Mouse (Mus musculus) effector memory CD4-positive, alpha-beta T cell, adult 7 months (primary cell): ENCODE measurements around the gene Pcyt2. TPM values are rescaled to one million over a fixed set of nuclear protein-coding genes. Genes with fewer than 3 reads are reported as not detected.

ENCODE experiments used
- polyA plus RNA-seq: library from polyadenylated mRNA; unstranded; fragments of 100-300 nt; shearing (Covaris generic); gene quantifications from one replicate; pipeline ENCODE4 v1.2.1, GENCODE M21; 2017

Gene Pcyt2
- polyA plus RNA-seq = 135 TPM

GRCm38 (mm10) chr11:120617519-120618112 is at the start of gene Pcyt2:
TSS of gene Pcyt2 (minus strand) at chr11:120617936.

GRCm38 (mm10) chr11:120661076-120661460 is 43.3 kb upstream of the Pcyt2 start, which contains the start of gene Notum:
TSS of gene Notum (minus strand) at chr11:120661175.

GRCm38 (mm10) chr11:120648001-120648476 is 30.3 kb upstream of the Pcyt2 start, which contains the start of gene Myadml2:
TSS of gene Myadml2 (minus strand) at chr11:120648158.

GRCm38 (mm10) chr11:120643601-120643987 is 25.9 kb upstream of the Pcyt2 start, which contains the start of gene Pycr1:
TSS of gene Pycr1 (minus strand) at chr11:120643769.

GRCm38 (mm10) chr11:120633520-120634343 is 16.0 kb upstream of the Pcyt2 start, which contains the start of gene Mafg:
TSS of gene Mafg (minus strand) at chr11:120633600.

GRCm38 (mm10) chr11:120625152-120625775 is 7.5 kb upstream of the Pcyt2 start, which contains the start of gene Sirt7:
TSS of gene Sirt7 (minus strand) at chr11:120625240.

GRCm38 (mm10) chr11:120608241-120609034 is 9.3 kb downstream of the Pcyt2 start, which contains the start of gene Npb:
TSS of gene Npb (plus strand) at chr11:120608477.

GRCm38 (mm10) chr11:120598283-120598989 is 19.3 kb downstream of the Pcyt2 start, which contains the start of the genes Alyref and Anapc11:
TSS of gene Alyref (minus strand) at chr11:120598365.
TSS of gene Anapc11 (plus strand) at chr11:120598421.

GRCm38 (mm10) chr11:120581490-120582267 is 36.1 kb downstream of the Pcyt2 start, which contains the start of gene Arhgdia:
TSS of gene Arhgdia (minus strand) at chr11:120581624.

GRCm38 (mm10) chr11:120572752-120573584 is 44.8 kb downstream of the Pcyt2 start, which contains the start of gene P4hb:
TSS of gene P4hb (minus strand) at chr11:120573253.

Other genes with a start within 250 kb of the Pcyt2 start
- 24.0 TPM for gene Faap100, start 239.2 kb downstream of the Pcyt2 start, polyA plus RNA-seq
- 50.4 TPM for gene Nploc4, start 180.2 kb downstream of the Pcyt2 start, polyA plus RNA-seq
- not detected for gene Tspan10, start 175.3 kb downstream of the Pcyt2 start, polyA plus RNA-seq
- 0.60 TPM for gene Pde6g, start 164.4 kb downstream of the Pcyt2 start, polyA plus RNA-seq
- gene Oxld1, start 159.9 kb downstream of the Pcyt2 start, polyA plus RNA-seq = 3.9 TPM
- gene Ccdc137, start 159.8 kb downstream of the Pcyt2 start, polyA plus RNA-seq = 25.7 TPM
- gene Arl16, start 150.3 kb downstream of the Pcyt2 start, polyA plus RNA-seq = 11.9 TPM
- 29.6 TPM for gene Mrpl12, start 133.3 kb downstream of the Pcyt2 start, polyA plus RNA-seq
- gene Slc25a10, start 126.1 kb downstream of the Pcyt2 start, polyA plus RNA-seq = 7.6 TPM
- gene Gcgr, start 87.2 kb downstream of the Pcyt2 start, polyA plus RNA-seq = not detected
- gene Mcrip1, start 68.2 kb downstream of the Pcyt2 start, polyA plus RNA-seq = 59.6 TPM
- gene Ppp1r27, start 66.8 kb downstream of the Pcyt2 start, polyA plus RNA-seq = not detected
- 172 TPM for gene P4hb, start 44.7 kb downstream of the Pcyt2 start, polyA plus RNA-seq
- 768 TPM for gene Arhgdia, start 36.3 kb downstream of the Pcyt2 start, polyA plus RNA-seq
- gene Alyref, start 19.6 kb downstream of the Pcyt2 start, polyA plus RNA-seq = 279 TPM
- 67.7 TPM for gene Anapc11, start 19.5 kb downstream of the Pcyt2 start, polyA plus RNA-seq
- gene Npb, start 9.5 kb downstream of the Pcyt2 start, polyA plus RNA-seq = not detected
- 155 TPM for gene Sirt7, start 7.3 kb upstream of the Pcyt2 start, polyA plus RNA-seq
- 31.8 TPM for gene Mafg, start 15.7 kb upstream of the Pcyt2 start, polyA plus RNA-seq
- gene Pycr1, start 25.8 kb upstream of the Pcyt2 start, polyA plus RNA-seq = 0.44 TPM
- not detected for gene Myadml2, start 30.2 kb upstream of the Pcyt2 start, polyA plus RNA-seq
- not detected for gene Notum, start 43.2 kb upstream of the Pcyt2 start, polyA plus RNA-seq
- 111 TPM for gene Aspscr1, start 55.0 kb upstream of the Pcyt2 start, polyA plus RNA-seq
- gene Cenpx, start 95.8 kb upstream of the Pcyt2 start, polyA plus RNA-seq = 85.8 TPM
- 52.6 TPM for gene Lrrc45, start 96.0 kb upstream of the Pcyt2 start, polyA plus RNA-seq
- not detected for gene Rac3, start 103.5 kb upstream of the Pcyt2 start, polyA plus RNA-seq
- gene Dcxr, start 109.3 kb upstream of the Pcyt2 start, polyA plus RNA-seq = 5.4 TPM
- gene Cbr2, start 114.2 kb upstream of the Pcyt2 start, polyA plus RNA-seq = not detected
- gene Hmga1b, start 144.9 kb upstream of the Pcyt2 start, polyA plus RNA-seq = 9.5 TPM
- gene Rfng, start 166.3 kb upstream of the Pcyt2 start, polyA plus RNA-seq = 29.1 TPM
- gene Gps1, start 166.3 kb upstream of the Pcyt2 start, polyA plus RNA-seq = 70.8 TPM
- 42.8 TPM for gene Dus1l, start 178.5 kb upstream of the Pcyt2 start, polyA plus RNA-seq
- 39.2 TPM for gene Fasn, start 206.6 kb upstream of the Pcyt2 start, polyA plus RNA-seq